Mouse (Mus musculus): ENCODE results near the gene D17Wsu92e. TPM values are rescaled to one million over a fixed set of nuclear protein-coding genes. Genes with fewer than 3 reads are reported as not detected.
"Not testable (repeated sequence)": the region's sequence is repeated elsewhere in the genome, so short reads cannot be mapped to it uniquely, and the experiment has no call there.

The D17Wsu92e gene
- total RNA-seq, 1 experiment: 68.4 TPM

GRCm38 (mm10) chr17:27848351-27848750, 27.9 kb upstream of the D17Wsu92e start:
- H3K9ac ChIP-seq (ENCODE audit: insufficient read depth, low read depth, low read length, poor library complexity, severe bottlenecking): no peak overlapping the region
- in situ Hi-C loops (cut with MboI; ENCODE audit: low sequenced_read_pairs in 2 of 2, unreplicated experiment in 2 of 2): no loop called here
- no peak overlapping the region for H3K27ac ChIP-seq (ENCODE audit: insufficient read depth, low read depth, low read length, poor library complexity, severe bottlenecking)
- H3K9me3 ChIP-seq (ENCODE audit: control insufficient read depth, insufficient read depth, low read depth, low read length): no peaks in the 10 kb centered on the region
- no peak overlapping the region for H3K4me3 ChIP-seq (ENCODE audit: insufficient read depth in 1 of 2, low read depth in 1 of 2, low read length in 2 of 2, poor library complexity in 1 of 2, severe bottlenecking in 1 of 2)
- no peaks in the 10 kb centered on the region for H3K4me1 ChIP-seq (ENCODE audit: control insufficient read depth in 2 of 2, insufficient read depth in 2 of 2, low read length in 2 of 2, poor library complexity in 1 of 2)
- peaks cover 41% of the 10 kb centered on the region for H3K36me3 ChIP-seq (ENCODE audit: control insufficient read depth, insufficient read depth, low read length, poor library complexity, severe bottlenecking)
- TF ChIP-seq ZNF384 (IDR thresholded peaks at IDR 0.05; ENCODE audit: low read depth, low read length) (no peak), HCFC1 (IDR thresholded peaks at IDR 0.05; ENCODE audit: borderline replicate concordance, insufficient read depth, low read length) (no peak), CHD2 (IDR thresholded peaks at IDR 0.05; ENCODE audit: low read depth, low read length) (no peak), ZC3H11A (IDR thresholded peaks at IDR 0.05; ENCODE audit: borderline replicate concordance, low read depth, low read length) (no peak), MAFK (IDR thresholded peaks at IDR 0.05; ENCODE audit: insufficient read depth, low read depth, low read length) (no peak)
- DNase-seq (ENCODE audit: low read depth, low spot score): no peak

DNA sequence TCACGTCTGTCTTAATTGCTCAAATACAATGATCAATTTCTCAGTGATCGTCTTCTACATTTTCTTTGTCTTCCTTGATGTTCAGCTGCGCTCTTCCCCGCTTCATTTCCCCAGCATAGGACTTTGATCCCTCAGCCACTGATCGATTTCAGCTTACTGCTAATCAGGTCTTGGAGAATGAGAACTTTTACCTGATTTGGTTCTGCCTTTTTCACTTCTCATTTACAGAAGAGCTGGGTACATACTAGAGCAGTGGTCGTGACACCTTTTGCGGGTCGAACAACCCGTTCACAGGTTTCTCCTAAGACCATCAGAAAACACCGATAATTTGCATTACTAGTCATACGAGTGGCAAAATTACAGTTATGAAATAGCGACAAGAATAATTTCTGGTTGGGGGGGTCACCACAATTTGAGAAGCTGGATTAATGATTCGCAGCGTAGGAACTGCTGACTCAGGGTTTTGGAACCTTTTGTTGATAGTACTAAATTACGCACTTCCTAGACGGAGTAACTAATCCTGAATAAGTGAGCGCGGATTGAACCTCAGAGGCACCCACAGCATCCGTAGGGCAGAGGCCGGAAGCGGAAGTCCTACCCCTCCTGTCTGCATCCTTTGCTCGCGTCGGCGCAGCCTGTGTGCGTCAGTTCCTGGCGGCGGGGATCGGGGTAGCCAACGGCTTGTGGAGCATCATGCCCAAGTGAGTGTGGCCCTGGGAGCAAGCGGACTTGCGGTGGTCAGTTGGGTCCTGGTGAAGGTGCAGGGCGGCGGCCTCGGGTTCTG, 19.2 kb upstream of the D17Wsu92e start:
- H3K27ac ChIP-seq (ENCODE audit: insufficient read depth, low read depth, low read length, poor library complexity, severe bottlenecking): peak overlapping the region; percentile 66; the same call in 1 of the 2 replicates

GRCm38 (mm10) chr17:27837850-27838249, 17.4 kb upstream of the D17Wsu92e start, which contains the start of gene Snrpc:
Gene Snrpc (plus strand): TSS chr17:27838150.
- DNase-seq (ENCODE audit: low read depth, low spot score); H3K27ac ChIP-seq (ENCODE audit: insufficient read depth, low read depth, low read length, poor library complexity, severe bottlenecking); in situ Hi-C loops (cut with MboI; ENCODE audit: low sequenced_read_pairs in 2 of 2, unreplicated experiment in 2 of 2); H3K4me3 ChIP-seq (ENCODE audit: insufficient read depth in 1 of 2, low read depth in 1 of 2, low read length in 2 of 2, poor library complexity in 1 of 2, severe bottlenecking in 1 of 2); H3K36me3 ChIP-seq (ENCODE audit: control insufficient read depth, insufficient read depth, low read length, poor library complexity, severe bottlenecking); H3K9ac ChIP-seq (ENCODE audit: insufficient read depth, low read depth, low read length, poor library complexity, severe bottlenecking); H3K9me3 ChIP-seq (ENCODE audit: control insufficient read depth, insufficient read depth, low read depth, low read length); H3K4me1 ChIP-seq (ENCODE audit: control insufficient read depth in 2 of 2, insufficient read depth in 2 of 2, low read length in 2 of 2, poor library complexity in 1 of 2): not testable (repeated sequence)

More for the DNA sequence above, 19.2 kb upstream of the D17Wsu92e start:
- peaks cover 11% of the 10 kb centered on the region for H3K36me3 ChIP-seq (ENCODE audit: control insufficient read depth, insufficient read depth, low read length, poor library complexity, severe bottlenecking)
- peak; percentile 88 for DNase-seq (ENCODE audit: low read depth, low spot score)
- peak overlapping the region; percentile 87 for H3K9ac ChIP-seq (ENCODE audit: insufficient read depth, low read depth, low read length, poor library complexity, severe bottlenecking)
- H3K4me1 ChIP-seq (ENCODE audit: control insufficient read depth in 2 of 2, insufficient read depth in 2 of 2, low read length in 2 of 2, poor library complexity in 1 of 2): peaks cover 1 to 3% of the 10 kb centered on the region in 2 experiments; a peak in 2 of 4 replicates
- in situ Hi-C loops (cut with MboI; ENCODE audit: low sequenced_read_pairs in 2 of 2, unreplicated experiment in 2 of 2): no loop called here
- peak overlapping the region; percentile 86 to 87 for H3K4me3 ChIP-seq (ENCODE audit: insufficient read depth in 1 of 2, low read depth in 1 of 2, low read length in 2 of 2, poor library complexity in 1 of 2, severe bottlenecking in 1 of 2)
- no peaks in the 10 kb centered on the region for H3K9me3 ChIP-seq (ENCODE audit: control insufficient read depth, insufficient read depth, low read depth, low read length)
- peak; percentile 86 for TF ChIP-seq HCFC1 (IDR thresholded peaks at IDR 0.05; ENCODE audit: borderline replicate concordance, insufficient read depth, low read length)
- peak; percentile 100 for TF ChIP-seq MAFK (IDR thresholded peaks at IDR 0.05; ENCODE audit: insufficient read depth, low read depth, low read length)
- TF ChIP-seq ZNF384 (IDR thresholded peaks at IDR 0.05; ENCODE audit: low read depth, low read length): no peak
- TF ChIP-seq CHD2 (IDR thresholded peaks at IDR 0.05; ENCODE audit: low read depth, low read length): no peak

DNA sequence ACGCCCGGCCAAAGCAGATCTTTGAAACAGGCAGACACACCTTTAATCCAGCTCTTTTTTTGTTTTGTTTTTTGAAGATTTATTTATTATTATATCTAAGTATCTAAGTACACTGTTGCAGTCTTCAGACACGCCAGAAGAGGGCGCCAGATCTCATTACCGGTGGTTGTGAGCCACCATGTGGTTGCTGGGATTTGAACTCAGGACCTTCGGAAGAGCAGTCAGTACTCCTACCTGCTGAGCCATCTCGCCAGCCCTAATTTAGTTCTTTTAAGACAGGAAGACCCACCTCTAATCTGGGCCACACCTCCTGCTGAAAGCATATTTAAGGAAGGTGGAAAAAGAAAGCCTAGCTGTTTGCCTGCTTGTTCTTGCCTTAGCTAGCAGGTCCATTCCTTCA, 10.0 kb upstream of the D17Wsu92e start:
- no peaks in the 10 kb centered on the region for H3K36me3 ChIP-seq (ENCODE audit: control insufficient read depth, insufficient read depth, low read length, poor library complexity, severe bottlenecking)
- no peak overlapping the region for H3K9ac ChIP-seq (ENCODE audit: insufficient read depth, low read depth, low read length, poor library complexity, severe bottlenecking)
- H3K4me3 ChIP-seq (ENCODE audit: insufficient read depth in 1 of 2, low read depth in 1 of 2, low read length in 2 of 2, poor library complexity in 1 of 2, severe bottlenecking in 1 of 2): no peak overlapping the region
- no peak for DNase-seq (ENCODE audit: low read depth, low spot score)
- H3K27ac ChIP-seq (ENCODE audit: insufficient read depth, low read depth, low read length, poor library complexity, severe bottlenecking): no peak overlapping the region
- TF ChIP-seq HCFC1 (IDR thresholded peaks at IDR 0.05; ENCODE audit: borderline replicate concordance, insufficient read depth, low read length) (no peak), ZC3H11A (IDR thresholded peaks at IDR 0.05; ENCODE audit: borderline replicate concordance, low read depth, low read length) (no peak), ZNF384 (IDR thresholded peaks at IDR 0.05; ENCODE audit: low read depth, low read length) (no peak)
- in situ Hi-C loops (cut with MboI; ENCODE audit: low sequenced_read_pairs in 2 of 2, unreplicated experiment in 2 of 2): no loop called here
- H3K9me3 ChIP-seq (ENCODE audit: control insufficient read depth, insufficient read depth, low read depth, low read length): no peaks in the 10 kb centered on the region
- peaks cover 6 to 8% of the 10 kb centered on the region in 2 experiments for H3K4me1 ChIP-seq (ENCODE audit: control insufficient read depth in 2 of 2, insufficient read depth in 2 of 2, low read length in 2 of 2, poor library complexity in 1 of 2)

DNA sequence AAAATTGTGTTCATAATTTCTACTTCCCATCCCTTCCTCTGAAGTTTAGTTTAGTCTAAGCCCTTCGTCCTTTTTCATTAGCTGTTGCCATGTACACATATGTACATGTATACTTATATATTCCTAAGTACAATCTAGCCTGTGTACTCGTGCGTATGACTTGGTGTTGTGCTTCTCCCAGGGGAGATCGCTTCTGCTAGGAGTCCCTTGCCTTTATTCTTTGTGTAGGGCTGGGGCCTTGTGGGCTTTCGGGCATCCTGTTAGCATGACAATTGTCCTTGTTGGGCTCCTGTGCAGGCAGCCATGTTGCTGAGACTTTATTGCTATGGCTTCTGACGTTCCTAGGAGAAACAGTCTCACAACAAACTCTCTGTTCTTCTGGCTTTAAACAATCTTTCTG, 7.1 kb upstream of the D17Wsu92e start:
- no peak for DNase-seq (ENCODE audit: low read depth, low spot score)
- no peak overlapping the region; the same call in 1 of the 2 replicates for H3K27ac ChIP-seq (ENCODE audit: insufficient read depth, low read depth, low read length, poor library complexity, severe bottlenecking)

More for the DNA sequence above, 7.1 kb upstream of the D17Wsu92e start:
- no peak overlapping the region for H3K9ac ChIP-seq (ENCODE audit: insufficient read depth, low read depth, low read length, poor library complexity, severe bottlenecking)
- no peak for TF ChIP-seq CHD2 (IDR thresholded peaks at IDR 0.05; ENCODE audit: low read depth, low read length)
- TF ChIP-seq ZC3H11A (IDR thresholded peaks at IDR 0.05; ENCODE audit: borderline replicate concordance, low read depth, low read length): no peak
- TF ChIP-seq MAFK (IDR thresholded peaks at IDR 0.05; ENCODE audit: insufficient read depth, low read depth, low read length): no peak
- no peak for TF ChIP-seq ZNF384 (IDR thresholded peaks at IDR 0.05; ENCODE audit: low read depth, low read length)
- peak overlapping the region in 1 of 2 experiments; percentile 64; a peak in 2 of 4 replicates for H3K4me3 ChIP-seq (ENCODE audit: insufficient read depth in 1 of 2, low read depth in 1 of 2, low read length in 2 of 2, poor library complexity in 1 of 2, severe bottlenecking in 1 of 2)
- no peaks in the 10 kb centered on the region for H3K36me3 ChIP-seq (ENCODE audit: control insufficient read depth, insufficient read depth, low read length, poor library complexity, severe bottlenecking)
- peaks cover 8 to 14% of the 10 kb centered on the region in 2 experiments for H3K4me1 ChIP-seq (ENCODE audit: control insufficient read depth in 2 of 2, insufficient read depth in 2 of 2, low read length in 2 of 2, poor library complexity in 1 of 2)
- no peaks in the 10 kb centered on the region for H3K9me3 ChIP-seq (ENCODE audit: control insufficient read depth, insufficient read depth, low read depth, low read length)
- in situ Hi-C loops (cut with MboI; ENCODE audit: low sequenced_read_pairs in 2 of 2, unreplicated experiment in 2 of 2): no loop called here

Data from ES-E14 (cell line).